Mouse (Mus musculus) thymus, adult 2 months (tissue): Measurements from ENCODE around the gene Gm9936. TPM values are rescaled to one million over a fixed set of nuclear protein-coding genes. Genes with fewer than 3 reads are reported as not detected.

Source experiments
- DNase-seq: peaks from one replicate; pipeline ENCODE4 v3.0.0; 2021
- H3K27ac ChIP-seq: fragments of 200-500 bp; 2 replicates; pipeline ENCODE4 v1.5.1; 2012; ENCODE audit warnings: low read length, control low read depth; ENCODE audit not compliant: control insufficient read depth, insufficient read depth
- H3K27me3 ChIP-seq: fragments of 200-500 bp; 2 replicates; pipeline ENCODE4 v1.6.1; 2012; ENCODE audit warnings: mild to moderate bottlenecking, low read length, moderate library complexity, mixed read lengths; ENCODE audit not compliant: control insufficient read depth, insufficient read depth
- H3K36me3 ChIP-seq: fragments of 200-500 bp; 2 replicates; pipeline ENCODE4 v1.6.1; 2012; ENCODE audit warnings: mild to moderate bottlenecking, low read length, moderate library complexity; ENCODE audit not compliant: control insufficient read depth, insufficient read depth
- H3K4me1 ChIP-seq: fragments of 200-500 bp; replicated peaks from 2 replicates; pipeline ENCODE4 v1.6.1; 2012; ENCODE audit warnings: low read length; ENCODE audit not compliant: control insufficient read depth, insufficient read depth
- H3K4me3 ChIP-seq: fragments of 200-500 bp; 2 replicates; pipeline ENCODE4 v1.5.1; 2012; ENCODE audit warnings: mild to moderate bottlenecking, low read length, control low read depth, moderate library complexity; ENCODE audit not compliant: control insufficient read depth, insufficient read depth
- CTCF ChIP-seq: fragments of 200-500 bp; IDR thresholded peaks from 2 replicates; pipeline ENCODE4 v1.5.1; 2012; ENCODE audit warnings: mild to moderate bottlenecking, control low read depth, low read length, moderate library complexity, borderline replicate concordance; ENCODE audit not compliant: control insufficient read depth, poor library complexity, insufficient read depth; ENCODE audit errors: extremely low read depth
- POLR2A ChIP-seq: fragments of 200-500 bp; IDR thresholded peaks from 2 replicates; pipeline ENCODE4 v1.6.1; 2012; ENCODE audit warnings: mild to moderate bottlenecking, low read length, control low read depth, moderate library complexity; ENCODE audit not compliant: control insufficient read depth, poor library complexity, insufficient read depth; ENCODE audit errors: extremely low read depth
- WGBS: fragments of 180-500 bp; shearing (Covaris S2); methylation state at CpG from one replicate; pipeline ENCODE4 v1.1.7; 2018; 5-methylcytosine and 5-hydroxymethylcytosine counted together
- polyA plus RNA-seq: library from polyadenylated mRNA; depleted of rRNA; stranded (reverse); fragments of >200 nt; gene quantifications from 2 replicates; pipeline ENCODE4 v1.2.3, GENCODE M21; 2012; rRNA removed

Gene Gm9936
- polyA plus RNA-seq, 1 experiment = not detected

- no peak for TF ChIP-seq CTCF
- TF ChIP-seq POLR2A = no peak
- WGBS = 85% methylated on average over 10 of the region's 10 CpGs
- H3K27ac ChIP-seq = no peak overlapping the region
- peaks cover 4% of the 10 kb centered on the region for H3K36me3 ChIP-seq
- peaks cover 19% of the 10 kb centered on the region for H3K4me1 ChIP-seq
- DNase-seq = no peak
- H3K27me3 ChIP-seq = no peaks in the 10 kb centered on the region
- no peak overlapping the region for H3K4me3 ChIP-seq
These were observed 49.2 kb downstream of the Gm9936 start for GRCm38 (mm10) chr5:114809181-114809756.

- DNase-seq = no peak
- no peak overlapping the region for H3K4me3 ChIP-seq
- TF ChIP-seq POLR2A (no peak), CTCF (no peak)
- peaks cover 19% of the 10 kb centered on the region for H3K4me1 ChIP-seq
- 92% methylated on average over 8 of the region's 8 CpGs for whole genome bisulfite sequencing
- H3K27me3 ChIP-seq = no peaks in the 10 kb centered on the region
- peaks cover 13% of the 10 kb centered on the region for H3K36me3 ChIP-seq
- no peak overlapping the region for H3K27ac ChIP-seq
These were observed 50.1 kb downstream of the Gm9936 start for GRCm38 (mm10) chr5:114808385-114808784.

DNA sequence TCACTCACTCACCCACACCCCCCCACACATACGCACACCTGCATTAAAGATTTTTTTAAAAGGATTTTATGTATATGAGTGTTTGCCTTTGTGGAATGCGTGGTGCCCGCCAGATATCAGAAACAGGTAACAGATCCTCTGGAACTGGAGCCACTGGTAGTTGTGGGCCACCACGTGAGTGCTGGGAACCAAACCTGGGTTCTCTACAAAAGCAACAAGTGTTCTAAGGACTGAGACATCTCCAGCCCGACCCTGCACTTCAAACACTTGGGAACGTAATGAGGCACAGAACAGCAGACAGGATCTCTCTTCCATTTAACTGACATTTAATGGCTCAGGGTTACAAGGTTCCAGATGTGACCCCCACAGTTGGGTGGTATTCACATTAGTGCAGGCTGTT, 50.6 kb downstream of the Gm9936 start:
- TF ChIP-seq CTCF = no peak
- TF ChIP-seq POLR2A = no peak
- Histone ChIP-seq H3K4me1 (peaks cover 19% of the 10 kb centered on the region), H3K27me3 (no peaks in the 10 kb centered on the region), H3K4me3 (no peak overlapping the region), H3K36me3 (peaks cover 18% of the 10 kb centered on the region), H3K27ac (no peak overlapping the region)
- WGBS = 87% methylated on average over 6 of the region's 6 CpGs
- no peak for DNase-seq

- TF ChIP-seq POLR2A (no peak), CTCF (no peak)
- Histone ChIP-seq H3K27ac (no peak overlapping the region; the same call in 1 of the 2 replicates), H3K4me3 (no peak overlapping the region), H3K4me1 (peaks cover 17% of the 10 kb centered on the region), H3K36me3 (peaks cover 20% of the 10 kb centered on the region), H3K27me3 (no peaks in the 10 kb centered on the region)
- no peak for DNase-seq
- 51% methylated on average over 8 of the region's 8 CpGs for WGBS
These were observed 51.0 kb downstream of the Gm9936 start for GRCm38 (mm10) chr5:114807468-114807867.

DNA sequence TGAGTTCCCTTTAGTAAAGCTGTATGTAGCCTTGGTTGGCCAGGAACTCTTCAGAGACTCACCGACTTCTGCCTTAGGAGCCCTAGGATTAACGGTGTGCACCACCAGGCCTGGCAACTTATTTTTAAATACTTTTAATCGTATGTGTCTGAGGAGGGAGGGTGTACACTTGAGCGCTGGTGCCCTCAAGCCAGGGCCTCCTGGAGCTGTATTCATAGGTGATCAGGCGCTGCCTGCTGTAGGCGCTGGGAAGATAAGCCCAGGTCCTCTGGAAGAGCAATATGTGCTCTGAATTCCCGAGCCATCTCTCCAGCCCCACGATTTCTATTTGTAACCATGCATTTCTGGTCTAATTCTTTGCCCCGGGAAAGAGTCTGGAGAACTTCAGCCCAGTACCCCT, 51.4 kb downstream of the Gm9936 start:
- WGBS = 57% methylated on average over 9 of the region's 9 CpGs
- Histone ChIP-seq H3K27ac (no peak overlapping the region; the same call in 1 of the 2 replicates), H3K36me3 (peaks cover 24% of the 10 kb centered on the region), H3K4me3 (no peak overlapping the region), H3K4me1 (peaks cover 16% of the 10 kb centered on the region), H3K27me3 (no peaks in the 10 kb centered on the region)
- TF ChIP-seq CTCF (no peak), POLR2A (no peak)
- DNase-seq = no peak

DNA sequence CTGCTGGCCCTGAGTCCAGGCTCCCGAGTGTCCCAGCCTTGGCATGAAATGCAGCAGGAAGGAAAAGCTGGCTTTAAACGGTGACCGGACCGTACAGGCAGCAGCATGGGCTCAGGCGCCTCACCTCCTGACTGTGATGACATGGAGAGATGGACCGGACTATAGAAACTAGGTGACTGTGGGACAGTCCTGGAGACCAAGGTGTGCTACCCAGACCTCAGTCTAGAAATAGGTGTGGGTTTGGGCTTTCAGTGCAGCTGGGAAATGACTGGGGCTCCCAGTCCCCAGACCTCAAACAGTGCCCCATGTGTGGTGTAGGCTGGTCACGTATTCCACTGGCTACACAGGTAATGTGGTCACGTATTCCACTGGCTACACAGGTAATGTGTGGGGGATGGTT, 51.8 kb downstream of the Gm9936 start:
- H3K27me3 ChIP-seq = no peaks in the 10 kb centered on the region
- peaks cover 16% of the 10 kb centered on the region for H3K4me1 ChIP-seq
- TF ChIP-seq POLR2A (no peak), CTCF (no peak)
- H3K36me3 ChIP-seq = peaks cover 27% of the 10 kb centered on the region
- H3K4me3 ChIP-seq = no peak overlapping the region
- H3K27ac ChIP-seq = peak overlapping the region; percentile 85
- DNase-seq = no peak
- WGBS = 75% methylated on average over 8 of the region's 8 CpGs

Other genes with a start within 250 kb of the Gm9936 start
- gene Trpv4, start 200.3 kb downstream of the Gm9936 start, polyA plus RNA-seq = 4.2 and 6.5 TPM in 2 replicates
- 237 and 275 TPM in 2 replicates for gene Gltp, start 167.7 kb downstream of the Gm9936 start, polyA plus RNA-seq
- 24.4 and 25.6 TPM in 2 replicates for gene Tchp, start 150.9 kb downstream of the Gm9936 start, polyA plus RNA-seq
- 118 and 142 TPM in 2 replicates for gene Ankrd13a, start 84.0 kb downstream of the Gm9936 start, polyA plus RNA-seq
- gene Git2, start 83.2 kb downstream of the Gm9936 start, polyA plus RNA-seq = 221 and 232 TPM in 2 replicates
- 46.4 and 53.8 TPM in 2 replicates for gene 1500011B03Rik, start 35.2 kb downstream of the Gm9936 start, polyA plus RNA-seq
- not detected in 2 replicates for gene 4930519G04Rik, start 5.0 kb downstream of the Gm9936 start, polyA plus RNA-seq
- 22.0 and 31.7 TPM in 2 replicates for gene Oasl2, start 38.3 kb upstream of the Gm9936 start, polyA plus RNA-seq
- 20.1 and 20.7 TPM in 2 replicates for gene Oasl1, start 64.6 kb upstream of the Gm9936 start, polyA plus RNA-seq
- gene 2210016L21Rik, start 83.5 kb upstream of the Gm9936 start, polyA plus RNA-seq = 25.6 and 29.9 TPM in 2 replicates
- 4.0 and 4.1 TPM in 2 replicates for gene Hnf1a, start 112.4 kb upstream of the Gm9936 start, polyA plus RNA-seq
- 112 and 124 TPM in 2 replicates for gene Sppl3, start 152.5 kb upstream of the Gm9936 start, polyA plus RNA-seq
- gene Gm10401, start 239.6 kb upstream of the Gm9936 start, polyA plus RNA-seq = 0.26 TPM in 1 of 2 replicates, not detected in the other